Mouse (Mus musculus) adipose tissue, adult 10 weeks (tissue): ENCODE measurements around the gene Scgb2b7. TPM values are rescaled to one million over a fixed set of nuclear protein-coding genes. Genes with fewer than 3 reads are reported as not detected.

ENCODE experiments used
- polyA plus RNA-seq: library from polyadenylated mRNA; stranded (reverse); fragments of 350-450 nt; fragmentation: Illumina TruSeq; extraction: RNeasy Lipid Tissue Mini Kit (QIAGEN cat#74804); gene quantifications from one replicate; pipeline ENCODE4 v1.2.3, GENCODE M21; 2014; ENCODE audit warnings: low read depth, low replicate concordance

Scgb2b7 gene
- polyA plus RNA-seq, result not detected

DNA sequence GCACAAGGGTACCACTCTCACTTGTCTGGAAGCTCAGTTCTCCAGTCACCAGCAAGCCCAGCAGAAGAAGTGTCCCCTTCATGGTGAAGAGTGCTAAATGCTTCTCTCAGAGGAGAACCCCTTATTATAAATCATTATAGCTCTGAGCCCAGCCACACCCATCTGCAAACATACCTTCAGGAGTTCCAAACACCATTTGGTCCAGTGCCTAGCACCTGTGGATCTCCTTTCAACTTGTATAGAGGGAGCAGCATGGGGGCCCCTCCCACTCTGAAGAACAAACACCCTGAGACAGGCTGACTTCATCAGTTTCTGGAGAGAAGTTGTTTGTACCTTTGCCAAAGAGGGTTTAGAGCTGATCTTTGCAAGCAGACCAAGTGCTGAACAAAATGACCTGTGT is at the start of gene Scgb2b7:
Scgb2b7 (minus strand) TSS at position 101 of the 400 bp plus-strand sequence.

DNA sequence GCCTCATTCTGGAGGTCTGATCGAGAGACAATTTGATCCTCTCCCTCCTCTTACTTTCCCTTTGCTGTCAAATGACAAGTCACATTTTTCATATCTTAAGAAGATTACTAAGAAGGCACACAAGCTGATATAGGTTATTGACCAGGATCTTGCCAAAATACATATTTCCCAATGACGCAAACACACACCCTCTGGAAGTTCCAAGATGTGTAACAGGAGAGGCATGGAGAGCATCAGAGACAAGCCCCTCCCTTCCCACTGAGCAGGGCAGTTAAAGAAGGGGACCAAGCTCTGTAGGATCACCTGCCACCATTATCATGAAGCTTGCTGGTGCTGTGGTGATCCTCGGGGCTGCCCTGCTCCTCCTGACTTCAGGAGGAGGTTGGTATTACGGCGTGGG is 6.8 kb upstream of the Scgb2b7 start, which contains the start of gene Scgb1b7:
Scgb1b7 (plus strand) TSS at position 301 of the 400 bp plus-strand sequence.

Other genes with a start within 250 kb of the Scgb2b7 start
- not detected for gene Scgb1b7, start 6.9 kb upstream of the Scgb2b7 start, polyA plus RNA-seq